Mouse (Mus musculus) v-Abl transformed pro-B cells (cell line): ENCODE measurements around the gene Ltc4s.

Experiments used
- in situ Hi-C, 2 experiments: fragments of 400-800 bp; cut with MboI; formaldehyde crosslinking; loops; one replicate each; pipeline ENCODE4 v1.15.1; 2025; ENCODE audit not compliant: unreplicated experiment in 2 of 2

The Ltc4s gene

DNA sequence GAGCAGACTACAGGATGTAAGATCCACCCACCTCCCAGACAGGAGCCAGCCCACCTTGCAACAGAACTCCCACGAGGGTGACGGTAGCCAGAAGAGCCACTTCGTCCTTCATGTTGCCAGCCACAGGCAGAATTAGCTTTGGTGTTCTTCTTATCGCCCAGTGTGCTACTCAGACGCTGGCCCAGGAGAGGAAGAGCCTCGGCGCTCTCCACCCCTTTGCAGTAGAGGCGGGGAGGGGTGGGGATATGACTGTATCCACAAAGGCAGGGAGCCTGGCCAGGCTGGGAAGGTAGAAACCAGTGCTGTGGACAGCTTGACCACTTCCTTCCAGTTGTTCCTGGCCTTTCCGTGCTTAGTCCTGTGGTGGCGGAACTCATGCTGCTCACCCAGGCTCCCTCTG, at the start of gene Ltc4s:
Gene Ltc4s, minus strand, starts transcription at position 293 of the 400 bp plus-strand sequence.
- in situ Hi-C loops = loop anchor here in 1 of 2 experiments (25.0 kb wide), 1 partner anchor 599 kb away; the partner anchor contains the start of genes Zfp354c and Zfp879

DNA sequence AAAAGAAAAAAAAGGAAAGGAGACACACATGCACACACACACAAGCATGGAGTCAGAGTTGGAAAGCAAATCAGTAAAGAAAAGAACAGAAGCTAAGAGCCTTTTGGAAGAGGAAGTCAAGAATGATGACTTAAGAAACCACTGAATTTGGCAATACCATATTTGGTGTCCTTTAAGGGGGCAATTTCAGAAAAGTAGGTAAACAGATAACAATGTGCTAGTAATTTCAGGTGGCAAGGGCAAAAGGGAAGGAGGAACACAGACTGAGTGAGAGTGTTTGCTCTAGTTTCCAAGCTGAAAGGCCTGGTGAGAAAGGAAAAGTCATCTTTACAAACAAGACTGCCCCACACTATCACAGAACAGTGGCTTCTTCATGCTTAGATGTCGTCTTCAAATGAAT, 48.0 kb upstream of the Ltc4s start:
- in situ Hi-C loops = no loop called here

DNA sequence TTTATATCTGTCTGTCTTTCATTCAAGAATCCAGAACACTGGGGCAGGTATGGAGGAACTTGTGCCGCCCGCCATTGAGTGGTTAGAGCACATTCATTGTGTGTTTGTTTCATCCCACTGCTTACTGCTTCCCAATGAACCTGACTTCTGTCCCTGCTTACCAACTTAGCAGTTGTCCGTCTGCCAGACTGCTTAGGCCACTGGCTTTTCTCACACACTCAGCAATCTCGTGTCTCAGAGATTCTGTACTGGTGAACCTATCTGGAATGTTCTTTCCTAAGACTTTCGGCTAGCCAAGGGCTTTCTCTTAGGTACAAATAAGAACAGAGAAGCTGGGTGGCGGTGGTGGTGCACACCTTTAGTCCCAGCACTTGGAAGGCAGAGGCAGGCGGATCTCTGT, 47.3 kb upstream of the Ltc4s start:
- in situ Hi-C loops = no loop called here

DNA sequence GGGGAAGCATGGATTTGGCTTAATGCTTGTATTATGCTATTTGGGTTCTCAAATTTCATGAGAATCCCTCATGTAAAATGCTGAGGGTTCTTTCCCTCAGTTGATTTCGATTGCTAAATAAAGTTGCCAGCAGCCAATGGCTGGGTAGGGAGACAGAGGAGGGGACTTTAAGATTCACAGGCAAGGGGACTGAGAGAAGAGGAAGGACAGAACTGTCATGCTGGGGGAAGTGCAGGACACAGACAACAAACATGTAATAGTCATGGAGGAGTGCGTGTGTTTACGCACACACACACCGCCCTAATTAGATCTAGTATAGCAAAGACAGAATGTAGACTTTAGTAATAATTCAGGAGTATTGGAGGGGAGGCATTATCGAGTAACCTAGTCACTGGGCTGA, 46.8 kb upstream of the Ltc4s start:
- in situ Hi-C loops = no loop called here

DNA sequence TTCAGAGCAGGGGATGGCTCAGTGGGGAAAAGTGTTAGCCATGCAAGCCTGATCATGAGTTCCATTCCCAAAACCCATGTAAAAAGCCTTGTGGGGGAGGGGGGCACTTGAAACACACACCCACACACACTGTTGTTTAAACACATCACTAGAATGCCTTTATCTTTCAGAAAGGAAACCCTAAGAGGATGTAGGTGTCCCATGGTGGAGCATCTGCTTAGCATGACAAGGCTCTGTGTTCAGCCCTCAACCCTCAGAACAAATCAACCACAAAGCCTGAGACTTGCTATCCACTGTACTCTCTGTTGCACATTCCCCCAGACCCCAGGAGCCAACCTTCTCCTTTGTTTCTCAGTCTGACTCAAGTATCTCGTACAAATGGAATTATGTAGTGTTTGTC, 41.6 kb upstream of the Ltc4s start:
- in situ Hi-C loops = no loop called here

DNA sequence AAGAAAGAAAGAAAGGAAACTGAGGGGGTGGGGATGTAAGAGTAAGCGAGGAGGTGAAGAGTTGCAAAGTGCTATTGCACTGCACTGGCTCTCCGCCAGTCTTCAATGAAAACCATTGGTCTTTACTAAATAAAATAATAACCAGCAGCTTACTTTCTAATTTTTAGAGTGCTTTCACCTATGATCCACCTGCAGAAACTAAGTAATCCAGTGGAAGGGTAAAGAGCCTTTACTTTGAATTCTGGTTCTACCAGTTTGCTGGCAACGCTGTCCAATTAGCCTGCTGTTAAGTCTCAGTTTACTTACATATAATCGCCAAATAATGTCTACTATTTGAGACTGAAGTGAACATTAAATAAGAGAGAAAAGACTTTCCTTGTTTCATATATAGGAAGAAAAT, 40.6 kb upstream of the Ltc4s start:
- in situ Hi-C loops = loop anchor here in 1 of 2 experiments (5.0 to 10.0 kb wide), 2 partner anchors 48 to 294 kb away; partner anchors contain the start of gene Canx

DNA sequence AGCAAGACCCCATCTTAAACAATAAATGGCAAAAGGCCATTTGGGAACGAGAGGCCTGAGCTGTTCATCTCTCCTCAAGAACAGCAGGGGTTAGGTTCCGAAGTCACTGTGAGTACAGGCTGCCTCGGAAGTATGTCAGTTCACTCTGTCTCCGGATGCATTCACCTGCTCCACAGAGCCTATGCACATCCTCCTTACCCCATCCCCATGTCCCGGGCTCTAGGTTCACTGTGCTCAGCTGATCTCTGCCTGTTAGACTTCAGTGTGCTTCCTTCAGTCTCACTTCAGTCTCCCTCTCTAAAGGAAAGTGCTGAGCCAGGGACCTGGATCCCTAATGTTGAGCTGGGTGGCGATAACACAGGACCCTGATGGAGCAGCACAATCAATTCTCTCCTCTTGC, 39.3 kb upstream of the Ltc4s start:
- in situ Hi-C loops = loop anchor here in 1 of 2 experiments (5.0 to 10.0 kb wide), 2 partner anchors 50 to 293 kb away; partner anchors contain the start of gene Canx

DNA sequence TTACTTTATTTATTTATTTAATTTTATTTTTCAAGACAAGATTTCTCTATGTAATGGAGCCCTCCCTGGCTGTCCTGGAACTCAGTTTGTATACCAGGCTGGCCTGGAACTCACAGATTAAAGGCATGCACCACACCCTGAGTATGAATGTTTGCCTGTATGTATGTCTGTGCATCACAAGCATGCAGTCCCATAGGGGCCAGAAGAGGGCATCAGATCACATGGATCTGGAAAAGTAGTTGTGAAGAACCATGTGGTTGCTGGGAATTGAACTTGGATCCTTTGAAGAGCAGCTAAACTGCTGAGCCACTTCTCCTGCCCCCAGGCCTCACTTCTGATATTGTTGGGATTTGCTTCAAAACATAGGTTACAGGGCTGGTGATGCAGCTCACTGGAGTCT, 38.6 kb upstream of the Ltc4s start:
- in situ Hi-C loops = loop anchor here in 1 of 2 experiments (5.0 to 10.0 kb wide), 2 partner anchors 50 to 292 kb away; partner anchors contain the start of gene Canx

DNA sequence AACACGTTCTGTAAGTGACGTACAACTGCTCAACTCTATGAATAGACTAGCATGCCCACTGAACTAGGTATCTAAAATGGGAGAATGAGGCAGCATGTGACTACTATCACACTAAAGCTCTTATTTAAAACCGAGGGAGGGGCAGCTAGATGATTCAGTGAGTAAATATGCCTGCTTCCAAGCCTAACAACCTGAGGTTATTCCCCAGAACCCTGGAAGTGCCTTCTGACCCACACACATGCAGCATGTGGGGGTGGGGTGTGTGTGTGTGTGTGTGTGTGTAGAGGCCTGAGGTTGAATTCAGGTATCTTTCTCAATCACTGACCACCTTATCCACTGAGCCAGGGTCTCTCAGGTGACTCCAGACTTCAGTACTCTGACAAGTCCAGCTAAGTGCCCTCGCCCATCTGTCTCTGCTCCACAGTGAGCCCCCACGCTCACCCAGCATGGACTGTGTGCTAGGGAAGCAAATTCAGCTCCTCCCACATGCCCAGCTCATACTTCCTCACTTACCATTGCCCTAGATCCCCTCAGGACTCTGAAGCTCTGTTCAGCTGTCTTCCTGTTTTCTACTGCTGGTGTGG, 37.2 kb upstream of the Ltc4s start:
- in situ Hi-C loops = loop anchor here in 1 of 2 experiments (5.0 to 10.0 kb wide), 2 partner anchors 52 to 291 kb away; partner anchors contain the start of gene Canx

DNA sequence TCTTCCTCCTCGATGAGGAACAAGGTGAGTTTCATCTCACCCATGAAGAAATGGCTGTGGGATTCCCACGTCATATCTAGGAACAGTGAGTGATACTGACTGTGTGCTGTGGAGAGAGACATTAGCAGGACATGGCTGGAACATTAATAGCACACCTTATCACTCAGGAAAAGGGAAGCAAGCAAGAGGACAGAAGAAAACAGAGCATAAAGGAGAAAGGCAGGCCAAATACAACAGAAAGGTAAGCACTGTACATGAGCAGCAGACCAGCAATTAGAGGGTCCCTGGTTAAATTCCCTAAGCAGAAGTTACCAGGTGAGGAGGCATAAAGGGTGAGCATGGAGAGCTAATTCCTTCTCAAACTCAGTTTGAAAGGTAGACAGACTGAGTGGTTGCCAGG, 36.7 kb upstream of the Ltc4s start:
- in situ Hi-C loops = loop anchor here in 1 of 2 experiments (5.0 to 10.0 kb wide), 2 partner anchors 52 to 290 kb away; partner anchors contain the start of gene Canx

DNA sequence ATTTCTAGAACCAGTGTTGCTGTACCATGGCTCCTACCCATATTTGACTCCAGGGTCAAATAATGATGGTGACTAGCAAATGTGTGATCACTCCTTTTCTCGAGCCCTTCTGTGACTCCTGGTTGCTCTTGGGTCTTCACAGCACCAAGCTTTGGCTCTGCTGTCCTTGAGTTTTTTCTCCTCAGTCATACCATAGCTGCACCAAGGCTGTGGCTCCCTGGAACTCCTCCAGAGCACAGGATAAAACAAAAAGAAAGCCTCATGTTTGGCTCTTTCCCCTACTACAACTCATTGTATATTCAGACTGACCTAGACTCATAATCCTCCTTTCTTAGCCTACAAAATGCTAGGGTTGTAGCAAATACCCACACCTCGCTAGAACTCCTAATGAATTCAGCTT, 34.4 kb upstream of the Ltc4s start:
- in situ Hi-C loops = loop anchor here in 1 of 2 experiments (10.0 kb wide), 1 partner anchor 288 kb away; no protein-coding TSS in a partner anchor

DNA sequence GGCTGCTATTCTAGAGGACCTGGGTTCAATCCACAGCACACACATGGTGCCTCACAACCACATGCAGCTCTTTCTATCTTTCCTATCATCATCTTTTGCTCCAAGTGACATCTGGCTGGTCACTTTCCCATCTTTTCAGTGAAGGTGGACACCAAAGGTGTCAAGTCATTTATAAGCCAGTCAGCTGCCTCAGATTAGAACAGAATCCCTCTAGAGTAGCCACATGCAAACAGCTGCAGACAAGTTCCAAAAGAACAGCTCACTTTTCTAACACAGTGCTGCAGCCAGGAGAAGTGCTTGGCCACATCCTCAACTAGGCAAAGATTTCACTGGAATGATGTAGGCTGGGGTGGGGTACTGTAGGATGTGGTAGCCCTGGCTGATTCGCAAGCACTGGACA, 31.5 kb upstream of the Ltc4s start:
- in situ Hi-C loops = loop anchor here (5.0 to 10.0 kb wide), 3 partner anchors 92 to 285 kb away; no protein-coding TSS in a partner anchor

DNA sequence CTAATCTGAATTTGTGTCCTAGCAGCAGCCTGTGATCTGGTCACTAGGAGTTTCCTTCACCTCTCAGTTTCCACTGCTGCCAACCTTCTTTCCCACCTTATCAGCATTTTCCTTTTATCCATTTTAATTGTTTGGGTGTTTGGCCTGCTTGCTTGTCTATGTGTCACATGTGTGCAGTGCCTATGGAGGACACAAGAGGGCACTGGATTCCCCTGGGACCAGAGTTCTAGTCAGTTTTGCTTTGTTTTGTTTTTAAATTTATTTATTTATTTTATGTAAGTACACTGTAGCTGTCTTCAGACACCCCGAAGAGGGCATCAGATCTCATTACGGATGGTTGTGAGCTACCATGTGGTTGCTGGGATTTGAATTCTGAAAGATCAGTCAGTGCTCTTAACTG, 30.7 kb upstream of the Ltc4s start:
- in situ Hi-C loops = loop anchor here (5.0 kb wide), 2 partner anchors 93 to 98 kb away; no protein-coding TSS in a partner anchor

DNA sequence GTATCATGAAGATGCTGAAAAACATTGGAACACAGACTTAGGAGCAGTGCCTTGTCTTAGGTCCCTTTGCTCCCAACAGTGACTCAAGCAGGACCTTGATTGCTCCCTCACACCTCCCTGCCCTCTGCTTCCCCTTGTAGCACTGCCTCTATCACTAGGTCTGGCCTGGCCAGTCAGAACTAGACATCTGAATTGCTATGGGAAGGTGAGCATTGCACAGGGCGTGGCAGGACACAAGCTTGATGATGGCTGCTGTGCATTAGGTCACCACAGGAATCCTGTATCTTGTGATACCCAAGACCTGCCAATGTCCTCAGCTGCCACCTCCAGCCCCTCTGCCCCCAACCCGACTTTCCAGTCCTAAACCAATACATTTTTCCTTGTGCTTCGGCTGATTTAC, 28.6 kb upstream of the Ltc4s start:
- in situ Hi-C loops = loop anchor here (5.0 kb wide), 2 partner anchors 95 to 100 kb away; no protein-coding TSS in a partner anchor

DNA sequence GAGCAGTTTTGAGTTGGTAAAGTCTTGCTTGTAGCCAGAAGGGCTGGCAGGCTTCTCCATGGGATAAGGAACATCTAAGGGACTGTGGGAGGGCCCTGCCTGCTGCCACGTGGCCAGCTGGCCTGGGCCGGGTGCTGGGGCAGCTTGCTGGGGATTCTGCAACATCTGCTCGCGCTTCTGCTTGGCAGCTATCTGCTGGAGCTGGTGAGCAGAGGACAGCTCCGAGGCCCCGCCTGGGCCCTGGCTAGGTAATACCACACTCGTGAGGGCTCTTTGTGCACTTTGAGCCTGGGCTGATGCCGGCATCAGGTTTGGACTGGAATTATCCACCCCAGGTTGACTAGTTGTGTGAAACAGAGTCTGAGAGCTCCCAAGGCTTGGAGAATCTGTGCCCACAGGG, 27.5 kb upstream of the Ltc4s start:
- in situ Hi-C loops = loop anchor here (5.0 kb wide), 2 partner anchors 96 to 101 kb away; no protein-coding TSS in a partner anchor

DNA sequence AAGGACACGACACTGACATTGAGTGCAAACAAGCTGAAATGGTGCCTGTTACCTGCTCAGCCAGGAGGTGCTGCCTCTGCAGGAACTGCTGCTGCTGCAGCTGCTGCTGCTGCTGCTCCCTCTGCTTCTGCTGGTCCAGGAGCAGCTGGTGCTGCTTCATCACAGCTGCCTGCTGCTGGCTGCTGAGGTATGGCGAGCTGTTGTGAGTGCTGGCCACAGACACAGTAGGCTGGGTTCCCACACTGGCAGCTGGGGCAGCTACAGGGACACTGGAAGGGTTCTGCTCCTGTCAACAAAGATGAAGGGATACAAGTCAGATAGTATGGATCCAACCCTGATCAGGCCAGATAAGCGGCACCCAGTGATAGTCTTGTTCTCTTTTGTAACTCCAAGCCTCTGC, 24.8 kb upstream of the Ltc4s start:
- in situ Hi-C loops = no loop called here

DNA sequence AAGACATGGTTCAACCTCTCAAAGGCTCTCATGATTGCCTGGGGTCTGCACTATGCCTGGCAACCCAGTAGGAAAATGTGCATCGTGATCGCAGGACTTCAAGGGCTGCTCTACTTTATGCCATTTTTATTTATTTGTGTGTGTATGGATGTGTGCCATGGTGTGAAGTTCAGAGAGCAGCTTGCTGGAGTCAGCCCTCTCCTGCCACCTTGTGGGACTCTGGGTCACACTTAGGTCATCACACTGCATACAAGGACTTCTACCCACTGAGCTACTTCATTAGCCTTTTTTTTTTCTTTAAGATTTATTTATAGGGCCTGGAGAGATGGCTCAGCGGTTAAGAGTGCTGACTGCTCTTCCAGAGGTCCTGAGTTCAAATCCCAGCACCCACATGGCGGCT, 23.6 kb upstream of the Ltc4s start:
- in situ Hi-C loops = no loop called here

DNA sequence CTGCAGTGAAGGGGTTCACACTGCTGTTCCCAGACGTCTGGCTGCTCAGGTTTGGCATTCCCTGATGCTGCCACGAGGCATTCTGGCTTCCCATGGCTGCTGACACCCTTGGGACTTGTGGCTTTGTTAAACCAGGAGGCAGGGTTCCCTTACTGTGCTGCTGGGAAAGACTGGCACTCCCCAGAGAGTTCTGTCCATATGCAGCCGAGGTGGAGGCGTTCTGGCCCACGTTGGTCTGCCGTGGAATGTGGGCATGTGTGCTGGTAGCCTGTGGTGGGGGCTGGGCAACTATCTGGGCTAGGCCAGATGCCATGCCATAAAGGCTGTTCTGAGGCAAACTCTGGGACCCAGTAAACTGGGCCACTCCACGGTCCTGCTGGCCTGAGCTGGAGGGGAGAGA, 19.9 kb upstream of the Ltc4s start:
- in situ Hi-C loops = no loop called here

DNA sequence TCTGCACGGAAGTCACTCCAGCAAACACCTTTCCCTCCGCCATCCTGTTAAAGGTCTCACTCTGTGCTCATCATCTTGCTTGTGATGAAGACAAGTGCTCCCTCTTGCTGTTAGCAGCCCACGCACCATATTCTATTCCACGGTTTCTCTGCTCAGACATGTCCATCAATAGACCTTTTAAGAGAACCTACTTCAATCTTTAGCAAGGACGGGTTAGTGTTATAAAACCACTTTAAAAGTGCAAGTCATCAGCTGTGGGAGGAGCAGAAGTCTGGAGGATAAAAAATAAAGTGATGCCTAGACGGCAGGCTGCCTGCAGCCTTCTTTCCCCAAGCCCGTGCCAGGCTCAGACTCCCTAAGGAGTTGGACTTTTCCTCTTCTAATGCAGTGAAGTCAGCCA, 18.2 kb upstream of the Ltc4s start:
- in situ Hi-C loops = no loop called here

DNA sequence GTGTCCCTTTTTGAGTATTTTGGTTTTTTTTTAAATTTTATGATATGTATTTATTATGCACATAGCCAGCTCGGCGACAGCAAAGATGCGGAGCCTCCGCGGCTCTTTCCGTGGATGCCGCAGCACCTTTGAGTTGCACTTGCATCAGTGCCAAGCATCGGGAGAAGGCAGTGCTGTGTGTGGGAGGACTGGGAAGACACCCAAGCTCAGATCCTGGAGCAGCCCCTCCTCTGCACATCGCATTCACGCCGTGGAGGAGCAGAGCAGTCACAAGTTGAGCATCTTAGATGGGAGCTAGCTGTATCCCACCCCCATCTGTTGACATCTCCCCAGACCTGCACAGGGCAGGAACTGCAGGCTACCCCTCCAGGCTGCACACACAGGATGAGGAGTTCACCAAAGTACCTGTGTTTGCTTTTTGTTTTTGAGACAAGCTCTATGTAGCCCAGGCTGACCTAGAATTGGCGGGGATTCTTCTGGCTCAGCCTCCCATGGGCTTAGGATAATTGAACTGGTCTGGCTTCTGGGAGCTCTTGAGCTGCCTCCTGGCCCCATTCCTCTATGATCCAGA, 15.7 kb upstream of the Ltc4s start:
- in situ Hi-C loops = no loop called here

DNA sequence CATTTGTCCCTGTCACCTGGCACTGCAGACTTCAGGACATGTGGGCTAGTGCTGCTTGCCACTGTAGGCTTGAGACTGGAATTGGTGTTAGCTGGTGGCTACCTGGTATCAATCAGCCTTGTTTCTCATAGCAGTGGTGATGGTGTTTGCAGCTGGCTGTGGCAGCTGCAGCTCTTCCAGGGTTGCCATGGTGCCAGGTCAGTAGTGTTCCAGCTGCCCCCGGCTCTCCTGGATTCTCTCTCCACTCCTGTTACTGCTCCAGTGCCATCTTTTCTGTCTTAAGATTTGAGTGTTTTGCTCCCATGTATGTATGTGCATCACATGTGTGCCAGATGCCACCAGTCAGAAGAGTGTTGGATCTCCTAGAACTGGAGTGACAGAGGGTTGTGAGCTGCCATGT, 15.0 kb upstream of the Ltc4s start:
- in situ Hi-C loops = no loop called here
